Mouse (Mus musculus) G1E (cell line): ENCODE data around the gene Acd.

Experiments
- GATA1 ChIP-seq: IDR thresholded peaks from 2 replicates; pipeline ENCODE4 v1.6.1; 2012; ENCODE audit warnings: borderline replicate concordance, low read length, inconsistent platforms, mixed read lengths
- POLR2AphosphoS5 ChIP-seq: IDR thresholded peaks from 2 replicates; pipeline ENCODE4 v1.6.1; 2012; ENCODE audit warnings: low read depth, low read length, inconsistent platforms; ENCODE audit not compliant: insufficient replicate concordance

GRCm38 (mm10) chr8:105697196-105697780 lies 3.6 kb downstream of the Acd start:
- TF ChIP-seq POLR2AphosphoS5 (no peak), GATA1 (no peak)
